Mouse (Mus musculus): ENCODE measurements around the gene Serpinb5. TPM values are rescaled to one million over a fixed set of nuclear protein-coding genes. Genes with fewer than 3 reads are reported as not detected.

The Serpinb5 gene
- polyA plus RNA-seq (2014; fragmentation: Illumina TruSeq; extraction: RNeasy Lipid Tissue Mini Kit (QIAGEN cat#74804); ENCODE audit: low read depth, low replicate concordance) = not detected

DNA sequence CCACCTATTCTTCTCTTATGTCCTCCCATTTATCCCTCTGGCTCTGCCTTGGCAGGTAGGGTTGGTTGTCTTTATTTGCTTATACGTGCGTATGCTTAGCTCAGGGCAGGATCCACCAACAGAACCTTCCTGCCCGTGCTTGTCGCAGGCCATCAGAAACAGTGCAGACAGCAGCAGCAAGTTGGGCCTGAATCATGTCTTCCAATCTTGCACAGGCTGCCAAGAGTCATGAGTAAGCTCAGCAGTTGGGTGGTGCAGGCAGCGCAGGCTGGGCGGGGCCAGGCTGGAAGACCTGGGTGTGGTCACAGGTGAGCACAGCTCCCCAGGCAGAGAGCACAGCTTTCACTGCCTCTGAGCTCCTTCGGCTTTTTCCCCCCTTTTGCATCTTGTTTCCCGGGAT, at the start of gene Serpinb5:
Gene Serpinb5 (plus strand): TSS at position 327 of the 400 bp plus-strand sequence.

Other genes with a start within 250 kb of the Serpinb5 start
- 0.60 TPM for gene Bcl2, start 146.9 kb upstream of the Serpinb5 start, polyA plus RNA-seq (2014; fragmentation: Illumina TruSeq; extraction: RNeasy Lipid Tissue Mini Kit (QIAGEN cat#74804); ENCODE audit: low read depth, low replicate concordance)
- 3.3 TPM for gene Kdsr, start 101.4 kb upstream of the Serpinb5 start, polyA plus RNA-seq (2014; fragmentation: Illumina TruSeq; extraction: RNeasy Lipid Tissue Mini Kit (QIAGEN cat#74804); ENCODE audit: low read depth, low replicate concordance)
- 61.8 TPM for gene Vps4b, start 64.4 kb upstream of the Serpinb5 start, polyA plus RNA-seq (2014; fragmentation: Illumina TruSeq; extraction: RNeasy Lipid Tissue Mini Kit (QIAGEN cat#74804); ENCODE audit: low read depth, low replicate concordance)
- gene Serpinb12, start 73.3 kb downstream of the Serpinb5 start, polyA plus RNA-seq (2014; fragmentation: Illumina TruSeq; extraction: RNeasy Lipid Tissue Mini Kit (QIAGEN cat#74804); ENCODE audit: low read depth, low replicate concordance) = not detected
- not detected for gene Serpinb13, start 119.8 kb downstream of the Serpinb5 start, polyA plus RNA-seq (2014; fragmentation: Illumina TruSeq; extraction: RNeasy Lipid Tissue Mini Kit (QIAGEN cat#74804); ENCODE audit: low read depth, low replicate concordance)
- not detected for gene Serpinb3a, start 191.1 kb downstream of the Serpinb5 start, polyA plus RNA-seq (2014; fragmentation: Illumina TruSeq; extraction: RNeasy Lipid Tissue Mini Kit (QIAGEN cat#74804); ENCODE audit: low read depth, low replicate concordance)
- gene Serpinb3d, start 222.3 kb downstream of the Serpinb5 start, polyA plus RNA-seq (2014; fragmentation: Illumina TruSeq; extraction: RNeasy Lipid Tissue Mini Kit (QIAGEN cat#74804); ENCODE audit: low read depth, low replicate concordance) = not detected